Mouse (Mus musculus): ENCODE measurements around the gene Ccdc24. TPM values are rescaled to one million over a fixed set of nuclear protein-coding genes. Genes with fewer than 3 reads are reported as not detected.

Gene Ccdc24
- total RNA-seq, 2 experiments from 2014 or later, result 0.08 TPM; not detected in 1

GRCm38 (mm10) chr4:117867823-117868222 is 4.5 kb downstream of the Ccdc24 start:
- Histone ChIP-seq H3K27ac (no peak overlapping the region), H3K4me3 (no peak overlapping the region)
- TF ChIP-seq CTCF (IDR thresholded peaks at IDR 0.05), result peak; percentile 73
- intact Hi-C loops (cut with DNase I), result loop anchor here (10.0 kb wide), 1 partner anchor 163 kb away; no protein-coding TSS in a partner anchor
- DNase-seq, result peak; percentile 74

- Histone ChIP-seq H3K4me3 (no peak overlapping the region), H3K27ac (no peak overlapping the region)
- intact Hi-C loops (cut with DNase I), result loop anchor here (10.0 kb wide), 1 partner anchor 162 kb away; no protein-coding TSS in a partner anchor
- no peak for DNase-seq
- no peak for TF ChIP-seq CTCF (IDR thresholded peaks at IDR 0.05)
Measured at GRCm38 (mm10) chr4:117867000-117867399, 5.4 kb downstream of the Ccdc24 start.

GRCm38 (mm10) chr4:117866083-117866482 is 6.3 kb downstream of the Ccdc24 start:
- DNase-seq, result peak; percentile 92
- no peak for TF ChIP-seq CTCF (IDR thresholded peaks at IDR 0.05)
- H3K4me3 ChIP-seq, result no peak overlapping the region
- intact Hi-C loops (cut with DNase I), result loop anchor here (10.0 kb wide), 1 partner anchor 161 kb away; no protein-coding TSS in a partner anchor
- H3K27ac ChIP-seq, result peak overlapping the region; percentile 29; the same call in 1 of the 2 replicates

GRCm38 (mm10) chr4:117862823-117863222 is 9.5 kb downstream of the Ccdc24 start:
- DNase-seq, result no peak
- TF ChIP-seq CTCF (IDR thresholded peaks at IDR 0.05), result no peak
- no peak overlapping the region for H3K4me3 ChIP-seq
- intact Hi-C loops (cut with DNase I), result loop anchor here (10.0 kb wide), 1 partner anchor 158 kb away; no protein-coding TSS in a partner anchor
- no peak overlapping the region for H3K27ac ChIP-seq

- intact Hi-C loops (cut with DNase I), result loop anchor here (10.0 kb wide), 1 partner anchor 156 kb away; no protein-coding TSS in a partner anchor
- no peak for DNase-seq
- Histone ChIP-seq H3K4me3 (no peak overlapping the region), H3K27ac (peak overlapping the region; percentile 53; the same call in 1 of the 2 replicates)
- no peak for TF ChIP-seq CTCF (IDR thresholded peaks at IDR 0.05)
Measured at GRCm38 (mm10) chr4:117860570-117860969, 11.8 kb downstream of the Ccdc24 start.

- intact Hi-C loops (cut with DNase I), result loop anchor here (1.0 kb wide), 1 partner anchor 29 kb away; no protein-coding TSS in a partner anchor
- peak; percentile 83 for TF ChIP-seq CTCF (IDR thresholded peaks at IDR 0.05)
- DNase-seq, result peak; percentile 91
- no peak overlapping the region for H3K4me3 ChIP-seq
- H3K27ac ChIP-seq, result peak overlapping the region; percentile 38; the same call in 1 of the 2 replicates
Measured at GRCm38 (mm10) chr4:117858794-117859193, 13.6 kb downstream of the Ccdc24 start.

- DNase-seq, result no peak
- H3K4me3 ChIP-seq, result no peak overlapping the region
- H3K27ac ChIP-seq, result no peak overlapping the region
- intact Hi-C loops (cut with DNase I), result no loop called here
- TF ChIP-seq CTCF (IDR thresholded peaks at IDR 0.05), result no peak
Measured at GRCm38 (mm10) chr4:117855146-117855545, 17.2 kb downstream of the Ccdc24 start.

- Histone ChIP-seq H3K4me3 (no peak overlapping the region), H3K27ac (no peak overlapping the region)
- DNase-seq, result no peak
- intact Hi-C loops (cut with DNase I), result no loop called here
- no peak for TF ChIP-seq CTCF (IDR thresholded peaks at IDR 0.05)
Measured at GRCm38 (mm10) chr4:117852152-117852868, 20.0 kb downstream of the Ccdc24 start.

GRCm38 (mm10) chr4:117850871-117851270 is 21.5 kb downstream of the Ccdc24 start:
- DNase-seq, result peak; percentile 56
- intact Hi-C loops (cut with DNase I), result no loop called here
- Histone ChIP-seq H3K4me3 (no peak overlapping the region), H3K27ac (peak overlapping the region; percentile 75)
- peak; percentile 1; the same call in 1 of the 2 replicates for TF ChIP-seq CTCF (IDR thresholded peaks at IDR 0.05)

GRCm38 (mm10) chr4:117850176-117850575 is 22.2 kb downstream of the Ccdc24 start:
- Histone ChIP-seq H3K4me3 (no peak overlapping the region), H3K27ac (peak overlapping the region; percentile 75)
- TF ChIP-seq CTCF (IDR thresholded peaks at IDR 0.05), result no peak
- peak; percentile 82 for DNase-seq
- intact Hi-C loops (cut with DNase I), result no loop called here

GRCm38 (mm10) chr4:117849506-117849905 is 22.9 kb downstream of the Ccdc24 start:
- no peak for TF ChIP-seq CTCF (IDR thresholded peaks at IDR 0.05)
- DNase-seq, result no peak
- intact Hi-C loops (cut with DNase I), result no loop called here
- H3K4me3 ChIP-seq, result no peak overlapping the region
- peak overlapping the region; percentile 75 for H3K27ac ChIP-seq

GRCm38 (mm10) chr4:117849063-117849462 is 23.3 kb downstream of the Ccdc24 start:
- no peak for TF ChIP-seq CTCF (IDR thresholded peaks at IDR 0.05)
- DNase-seq, result no peak
- no peak overlapping the region for H3K4me3 ChIP-seq
- intact Hi-C loops (cut with DNase I), result no loop called here
- H3K27ac ChIP-seq, result peak overlapping the region; percentile 75; the same call in 1 of the 2 replicates

GRCm38 (mm10) chr4:117847011-117847410 is 25.3 kb downstream of the Ccdc24 start:
- intact Hi-C loops (cut with DNase I), result no loop called here
- H3K4me3 ChIP-seq, result no peak overlapping the region
- TF ChIP-seq CTCF (IDR thresholded peaks at IDR 0.05), result no peak
- no peak overlapping the region for H3K27ac ChIP-seq
- no peak for DNase-seq
